Mouse (Mus musculus) gastrocnemius, postnatal 36 days (tissue): ENCODE measurements around the gene Htr2b. TPM values are rescaled to one million over a fixed set of nuclear protein-coding genes. Genes with fewer than 3 reads are reported as not detected.
A peak's percentile ranks its signal among the peaks of the same experiment; 100 is the strongest.

Source experiments
- DNase-seq, 2 experiments: peaks; one replicate each; pipeline ENCODE4 v3.0.0; 2022
- intact Hi-C: fragments of 180-260 bp; cut with DNase I; formaldehyde crosslinking; loops from one replicate; pipeline ENCODE4 v1.15.1; 2025
- long read RNA-seq, 2 experiments: library from polyadenylated mRNA; stranded (forward); transcript quantifications; one replicate each; pipeline ENCODE4 v2.0.0; 2021
- total RNA-seq, 2 experiments: library from RNA; stranded (reverse); gene quantifications; 2 replicates each; pipeline ENCODE4 v1.2.3; 2021

Gene Htr2b
- under 1 TPM in 1 of 2 experiments, not detected in 1; 0.15 TPM for total RNA-seq
- long read RNA-seq, experiment 1 = 0 reads
- long read RNA-seq, experiment 2, partial matches to known transcripts = 0 of 1 reads
- long read RNA-seq, experiment 2, other reads (novel, unspliced or antisense) = 1 of 1 reads

- intact Hi-C loops = no loop called here
- DNase-seq = no peak
Measured at GRCm38 (mm10) chr1:86111779-86112178, at the start of gene Htr2b. Gene Htr2b, minus strand, starts transcription at chr1:86111970.

- intact Hi-C loops = no loop called here
- no peak for DNase-seq
Measured at GRCm38 (mm10) chr1:86161061-86161460, 49.3 kb upstream of the Htr2b start.

- DNase-seq = no peak
Measured at GRCm38 (mm10) chr1:86160479-86160878, 48.7 kb upstream of the Htr2b start.

GRCm38 (mm10) chr1:86160059-86160458, 48.3 kb upstream of the Htr2b start:
- intact Hi-C loops = no loop called here
- DNase-seq = no peak

More at GRCm38 (mm10) chr1:86160479-86160878, 48.7 kb upstream of the Htr2b start:
- intact Hi-C loops = no loop called here

- DNase-seq = no peak
- intact Hi-C loops = no loop called here
Measured at GRCm38 (mm10) chr1:86156595-86156994, 44.8 kb upstream of the Htr2b start.

GRCm38 (mm10) chr1:86156075-86156474, 44.3 kb upstream of the Htr2b start:
- intact Hi-C loops = no loop called here

GRCm38 (mm10) chr1:86154824-86155164, 43.0 kb upstream of the Htr2b start:
- intact Hi-C loops = no loop called here
- no peak for DNase-seq

More at GRCm38 (mm10) chr1:86156075-86156474, 44.3 kb upstream of the Htr2b start:
- DNase-seq = no peak

- DNase-seq = peak; percentile 86 to 92
- intact Hi-C loops = no loop called here
Measured at GRCm38 (mm10) chr1:86154133-86154823, 42.5 kb upstream of the Htr2b start, which contains the start of gene Armc9. Gene Armc9, plus strand, starts transcription at chr1:86154780.

- no peak for DNase-seq
- intact Hi-C loops = no loop called here
Measured at GRCm38 (mm10) chr1:86152618-86153017, 40.8 kb upstream of the Htr2b start.

- intact Hi-C loops = no loop called here
- DNase-seq = no peak
Measured at GRCm38 (mm10) chr1:86151376-86151775, 39.6 kb upstream of the Htr2b start.

- intact Hi-C loops = no loop called here
- DNase-seq = no peak
Measured at GRCm38 (mm10) chr1:86150929-86151328, 39.2 kb upstream of the Htr2b start.

GRCm38 (mm10) chr1:86148161-86148560, 36.4 kb upstream of the Htr2b start:
- intact Hi-C loops = no loop called here

GRCm38 (mm10) chr1:86147557-86147956, 35.8 kb upstream of the Htr2b start:
- peak in 1 of 2 experiments; percentile 18 for DNase-seq
- intact Hi-C loops = no loop called here

More at GRCm38 (mm10) chr1:86148161-86148560, 36.4 kb upstream of the Htr2b start:
- no peak for DNase-seq

- intact Hi-C loops = no loop called here
- DNase-seq = no peak
Measured at GRCm38 (mm10) chr1:86146293-86146692, 34.5 kb upstream of the Htr2b start.

- intact Hi-C loops = no loop called here
- no peak for DNase-seq
Measured at GRCm38 (mm10) chr1:86144001-86144944, 32.5 kb upstream of the Htr2b start.

GRCm38 (mm10) chr1:86143165-86143564, 31.4 kb upstream of the Htr2b start:
- no peak for DNase-seq
- intact Hi-C loops = no loop called here

- DNase-seq = no peak
- intact Hi-C loops = no loop called here
Measured at GRCm38 (mm10) chr1:86141081-86141480, 29.3 kb upstream of the Htr2b start.

GRCm38 (mm10) chr1:86135315-86135714, 23.5 kb upstream of the Htr2b start:
- intact Hi-C loops = no loop called here
- no peak for DNase-seq

- no peak for DNase-seq
- intact Hi-C loops = loop anchor here (5.0 kb wide), 1 partner anchor 56 kb away; no protein-coding TSS in a partner anchor
Measured at GRCm38 (mm10) chr1:86133337-86133736, 21.6 kb upstream of the Htr2b start, which contains the start of gene Gm21972. Gene Gm21972, plus strand, starts transcription at chr1:86133637.

- no peak for DNase-seq
- intact Hi-C loops = loop anchor here (5.0 kb wide), 1 partner anchor 34 kb away; no protein-coding TSS in a partner anchor
Measured at GRCm38 (mm10) chr1:86126036-86126435, 14.3 kb upstream of the Htr2b start.

GRCm38 (mm10) chr1:86119549-86119948, 7.8 kb upstream of the Htr2b start:
- intact Hi-C loops = no loop called here
- no peak for DNase-seq
